ENCODE assay signal across 15 mouse cellular contexts in genomic region chr1:92359473-92359872, GRCm38 (mm10).
"Had no signal": no experiment of that assay in that cellular context is flagged by ENCODE, and none has a peak within 500 bp of the region (broad histone marks: within the 10 kb centered on the region; RNA-seq: fewer than 3 reads in every experiment).

No protein-coding gene starts in this region.

- H3K27me3 ChIP-seq: kidney, embryonic 15.5 days; liver, embryonic 15.5 days had no signal

- H3K27ac ChIP-seq: kidney, embryonic 15.5 days; left cerebral cortex, adult 2 months; liver, embryonic 15.5 days; macrophage had no signal

- H3K9me3 ChIP-seq: kidney, embryonic 15.5 days; liver, embryonic 15.5 days; megakaryocyte, embryonic 14.5 days had no signal

- ATAC-seq: intestine, postnatal 0 days had no signal

- H3K4me3 ChIP-seq: kidney, embryonic 15.5 days; left cerebral cortex, adult 2 months; liver, embryonic 15.5 days; megakaryocyte, embryonic 14.5 days had no signal

- DNase-seq: kidney, adult 2 months; kidney, postnatal 10 days; kidney, postnatal 36 days; layer of hippocampus, postnatal 36 days; lung, adult 2 months; midbrain, embryonic 14.5 days; thymus, adult 18-20 months; thymus, postnatal 36 days had no signal

- H3K4me2 ChIP-seq: kidney, embryonic 15.5 days; liver, embryonic 15.5 days; midbrain, embryonic 11.5 days had no signal

- H3K36me3 ChIP-seq: kidney, embryonic 15.5 days; liver, embryonic 15.5 days had no signal

- H3K9ac ChIP-seq: kidney, embryonic 15.5 days; liver, embryonic 15.5 days had no signal
